Mouse (Mus musculus): ENCODE results near the gene Kcnj11.

The Kcnj11 gene

GRCm38 (mm10) chr7:46104256-46104915, 3.8 kb upstream of the Kcnj11 start:
- DNase-seq (ENCODE audit: low read depth, low spot score), result no peak

GRCm38 (mm10) chr7:46103771-46104170, 3.2 kb upstream of the Kcnj11 start:
- no peak for DNase-seq (ENCODE audit: low read depth, low spot score)

- DNase-seq (ENCODE audit: low read depth, low spot score), result no peak
Measured at GRCm38 (mm10) chr7:46103075-46103591, 2.6 kb upstream of the Kcnj11 start.

- DNase-seq (ENCODE audit: low read depth, low spot score), result no peak
Measured at GRCm38 (mm10) chr7:46099682-46100081, 882 bp downstream of the Kcnj11 start.

GRCm38 (mm10) chr7:46098919-46099286, 1.7 kb downstream of the Kcnj11 start:
- DNase-seq (ENCODE audit: low read depth, low spot score), result no peak

- DNase-seq (ENCODE audit: low read depth, low spot score), result peak; percentile 88
Measured at GRCm38 (mm10) chr7:46098221-46098918, 2.2 kb downstream of the Kcnj11 start.

GRCm38 (mm10) chr7:46097319-46097783, 3.2 kb downstream of the Kcnj11 start:
- DNase-seq (ENCODE audit: low read depth, low spot score), result peak; percentile 89

- DNase-seq (ENCODE audit: low read depth, low spot score), result peak; percentile 89
Measured at GRCm38 (mm10) chr7:46096136-46096535, 4.4 kb downstream of the Kcnj11 start.

- DNase-seq (ENCODE audit: low read depth, low spot score), result no peak
Measured at GRCm38 (mm10) chr7:46092803-46093202, 7.8 kb downstream of the Kcnj11 start.

GRCm38 (mm10) chr7:46088241-46088640, 12.3 kb downstream of the Kcnj11 start:
- no peak for DNase-seq (ENCODE audit: low read depth, low spot score)

- DNase-seq (ENCODE audit: low read depth, low spot score), result no peak
Measured at GRCm38 (mm10) chr7:46086378-46086777, 14.2 kb downstream of the Kcnj11 start.

GRCm38 (mm10) chr7:46084839-46085513, 15.6 kb downstream of the Kcnj11 start:
- DNase-seq (ENCODE audit: low read depth, low spot score), result no peak

GRCm38 (mm10) chr7:46084024-46084423, 16.5 kb downstream of the Kcnj11 start:
- no peak for DNase-seq (ENCODE audit: low read depth, low spot score)

- DNase-seq (ENCODE audit: low read depth, low spot score), result no peak
Measured at GRCm38 (mm10) chr7:46077675-46078074, 22.9 kb downstream of the Kcnj11 start.

- no peak for DNase-seq (ENCODE audit: low read depth, low spot score)
Measured at GRCm38 (mm10) chr7:46076844-46077243, 23.7 kb downstream of the Kcnj11 start.

- peak; percentile 67 for DNase-seq (ENCODE audit: low read depth, low spot score)
Measured at GRCm38 (mm10) chr7:46068831-46069230, 31.7 kb downstream of the Kcnj11 start.

GRCm38 (mm10) chr7:46063296-46063695, 37.3 kb downstream of the Kcnj11 start:
- no peak for DNase-seq (ENCODE audit: low read depth, low spot score)

- DNase-seq (ENCODE audit: low read depth, low spot score), result no peak
Measured at GRCm38 (mm10) chr7:46061614-46062013, 39.0 kb downstream of the Kcnj11 start.

GRCm38 (mm10) chr7:46060688-46061087, 39.9 kb downstream of the Kcnj11 start:
- DNase-seq (ENCODE audit: low read depth, low spot score), result no peak

GRCm38 (mm10) chr7:46058882-46059281, 41.7 kb downstream of the Kcnj11 start:
- DNase-seq (ENCODE audit: low read depth, low spot score), result no peak

- DNase-seq (ENCODE audit: low read depth, low spot score), result no peak
Measured at GRCm38 (mm10) chr7:46053566-46053965, 47.0 kb downstream of the Kcnj11 start.

- peak; percentile 17 for DNase-seq (ENCODE audit: low read depth, low spot score)
Measured at GRCm38 (mm10) chr7:46052161-46052821, 48.3 kb downstream of the Kcnj11 start.
